Mouse (Mus musculus): ENCODE measurements around the gene Psapl1.

DNA sequence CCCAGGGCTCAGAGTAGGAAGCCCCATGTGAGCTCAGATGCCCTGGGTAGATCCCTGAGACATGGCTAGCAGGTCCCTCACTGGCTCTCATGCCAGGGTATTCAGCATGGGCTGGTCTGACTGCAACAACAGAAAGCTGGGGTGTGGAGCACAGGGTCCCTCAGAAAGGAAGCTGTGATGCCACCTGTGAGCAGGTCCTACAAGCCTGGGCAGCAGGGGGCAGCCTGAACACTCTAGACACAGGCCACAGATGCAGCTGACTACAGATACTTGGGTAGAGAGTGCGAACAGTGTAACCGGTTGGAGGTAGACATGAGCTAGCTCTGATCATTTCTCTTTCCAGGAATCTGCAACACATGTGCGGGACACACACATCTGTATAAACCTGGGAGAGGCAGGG is 11.9 kb upstream of the Psapl1 start:
- TF ChIP-seq POLR2A (IDR thresholded peaks at IDR 0.05; ENCODE audit: insufficient read depth, low read length) (no peak), CTCF (IDR thresholded peaks at IDR 0.05; ENCODE audit: low read depth, low read length) (no peak)
